Mouse (Mus musculus): ENCODE data around the gene Rgs6.

GRCm38 (mm10) chr12:82588017-82588416 is at the start of gene Rgs6:
- TF ChIP-seq POLR2A (IDR thresholded peaks at IDR 0.05; ENCODE audit: borderline replicate concordance, insufficient read depth, low read length), result no peak
- TF ChIP-seq CTCF (IDR thresholded peaks at IDR 0.05; ENCODE audit: borderline replicate concordance, insufficient read depth, low read depth, low read length), result no peak

All from cerebellum, adult 2 months (tissue).